Mouse (Mus musculus): Measurements from ENCODE around the gene Mvb12b.

The Mvb12b gene

GRCm38 (mm10) chr2:33817080-33817479 lies 70.7 kb downstream of the Mvb12b start:
- DNase-seq (ENCODE audit: extremely low read depth, low read depth, low spot score): no peak

GRCm38 (mm10) chr2:33814581-33814980 lies 73.2 kb downstream of the Mvb12b start:
- no peak for DNase-seq (ENCODE audit: extremely low read depth, low read depth, low spot score)

- no peak for DNase-seq (ENCODE audit: extremely low read depth, low read depth, low spot score)
Observed at GRCm38 (mm10) chr2:33813501-33814240, 74.1 kb downstream of the Mvb12b start.

DNA sequence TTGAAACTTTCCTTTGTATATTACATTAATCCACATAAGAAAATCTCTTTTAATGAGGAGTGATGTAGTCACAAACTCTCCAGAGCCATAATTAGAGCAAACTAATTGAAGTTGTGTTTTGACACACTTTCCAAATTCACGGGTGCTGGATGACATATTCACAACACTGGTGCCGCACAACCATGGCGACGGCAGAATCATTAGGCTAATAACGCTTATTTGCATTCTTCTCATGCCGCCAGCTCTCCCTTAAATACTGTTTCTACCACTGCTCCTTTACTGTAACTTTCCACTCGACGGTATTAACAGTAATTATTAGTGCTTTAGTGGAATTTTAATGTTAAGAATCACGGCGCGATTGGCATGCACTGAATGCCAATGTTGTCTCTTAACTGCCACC lies 74.8 kb downstream of the Mvb12b start:
- no peak for DNase-seq (ENCODE audit: extremely low read depth, low read depth, low spot score)

DNA sequence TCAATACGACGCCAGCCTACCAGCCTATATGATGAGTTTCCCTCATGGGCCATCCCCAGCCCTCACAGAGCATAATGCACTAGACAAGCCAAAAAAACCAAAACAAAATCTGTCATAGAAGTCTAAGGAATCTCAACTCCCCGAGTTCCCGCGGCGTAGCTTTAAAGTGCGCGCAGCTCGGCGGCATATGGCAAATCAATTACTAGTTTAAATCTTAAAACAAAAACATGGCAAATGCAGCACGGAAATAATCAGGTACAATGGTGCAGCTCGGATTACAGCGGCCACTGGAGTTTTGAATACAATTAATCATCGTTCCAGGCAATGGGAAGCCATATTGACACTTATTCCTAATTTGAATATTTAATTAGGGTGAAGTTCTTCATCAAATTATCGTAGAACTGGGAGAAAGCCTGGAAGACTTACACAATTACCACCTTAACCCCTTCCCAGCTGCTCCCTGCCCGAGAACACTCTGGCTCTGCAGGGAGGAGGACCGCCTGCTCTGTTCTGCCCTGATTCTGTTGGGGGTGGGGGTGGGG lies 76.3 kb downstream of the Mvb12b start:
- DNase-seq (ENCODE audit: extremely low read depth, low read depth, low spot score): no peak

DNA sequence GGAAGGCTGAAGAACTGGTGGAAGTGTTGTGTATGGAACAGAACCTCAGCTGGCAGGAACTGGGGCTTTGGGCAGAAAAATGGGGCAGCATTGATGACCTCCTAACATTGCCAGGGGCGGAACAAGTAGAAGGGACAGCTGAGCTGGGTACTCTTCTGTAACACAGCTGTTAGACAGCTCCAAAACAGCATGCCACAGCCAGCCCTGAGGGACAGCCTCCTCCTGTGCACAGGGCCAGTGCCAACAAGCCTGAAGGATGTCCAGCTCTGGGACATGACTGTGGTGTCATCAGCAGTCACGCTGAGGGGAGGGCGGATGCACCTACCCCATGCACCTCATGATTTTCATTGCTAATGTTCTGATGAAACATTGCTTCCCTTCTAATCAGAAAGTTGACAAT lies 78.7 kb downstream of the Mvb12b start:
- DNase-seq (ENCODE audit: extremely low read depth, low read depth, low spot score): no peak

DNA sequence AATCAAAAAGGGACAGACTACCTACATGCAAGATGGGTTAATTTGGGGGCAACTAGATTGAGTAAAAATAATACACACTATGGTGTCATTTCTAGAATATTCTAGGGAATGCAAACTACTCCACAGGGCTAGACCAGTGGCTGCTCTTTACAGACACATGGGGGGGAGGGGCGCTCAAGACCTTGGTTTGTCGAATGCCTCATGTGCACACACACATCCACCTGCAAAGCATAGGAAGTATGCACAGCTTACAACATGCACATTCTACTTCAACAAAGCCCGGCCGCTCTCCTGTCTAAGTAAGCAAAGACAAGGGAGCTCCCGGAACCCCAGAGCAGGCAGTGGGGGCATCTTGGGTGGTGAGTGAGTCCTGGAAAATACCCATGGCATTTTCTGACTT lies 79.7 kb downstream of the Mvb12b start:
- DNase-seq (ENCODE audit: extremely low read depth, low read depth, low spot score): no peak

GRCm38 (mm10) chr2:33805640-33806039 lies 82.1 kb downstream of the Mvb12b start:
- DNase-seq (ENCODE audit: extremely low read depth, low read depth, low spot score): no peak

GRCm38 (mm10) chr2:33803717-33804214 lies 84.0 kb downstream of the Mvb12b start:
- DNase-seq (ENCODE audit: extremely low read depth, low read depth, low spot score): no peak

- no peak for DNase-seq (ENCODE audit: extremely low read depth, low read depth, low spot score)
Observed at GRCm38 (mm10) chr2:33803083-33803615, 84.6 kb downstream of the Mvb12b start.

DNA sequence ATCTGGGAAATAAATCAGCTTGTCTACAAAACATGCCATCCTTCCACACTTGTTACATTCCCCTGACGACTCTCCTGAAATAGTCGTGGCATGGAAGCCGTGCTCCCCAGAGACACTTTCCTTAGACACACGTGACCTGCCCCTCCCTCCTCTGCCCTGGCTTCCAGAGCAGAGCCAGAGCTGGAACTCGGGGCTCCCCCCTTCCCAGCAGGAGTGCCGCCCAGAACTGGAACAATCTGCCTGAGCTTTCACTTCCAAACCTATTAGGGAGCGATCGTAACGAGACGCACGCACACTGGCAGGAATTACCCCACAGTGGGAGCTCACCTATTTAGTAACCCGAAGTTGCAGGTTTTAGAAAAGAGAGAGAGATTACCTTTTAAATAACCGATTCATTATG lies 86.0 kb downstream of the Mvb12b start:
- no peak for DNase-seq (ENCODE audit: extremely low read depth, low read depth, low spot score)

DNA sequence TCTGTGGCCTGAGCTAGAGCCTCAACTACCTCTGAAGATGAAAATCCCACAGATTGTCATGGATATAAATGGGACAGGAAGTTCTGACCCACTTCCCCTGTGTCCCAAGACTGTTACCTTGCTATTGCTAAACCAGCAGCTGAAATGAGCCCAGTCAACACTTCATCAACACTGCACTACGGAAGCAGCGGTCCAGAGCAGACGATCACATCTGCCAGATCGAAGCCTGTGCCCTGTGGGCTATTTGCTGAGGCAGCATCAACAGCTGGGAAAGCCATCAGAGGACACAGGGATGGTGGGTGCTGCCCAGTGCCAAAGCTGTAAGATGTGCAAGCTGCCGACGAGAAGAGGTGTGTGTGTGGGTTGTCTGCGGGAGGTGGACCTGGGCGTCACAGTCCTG lies 86.4 kb downstream of the Mvb12b start:
- no peak for DNase-seq (ENCODE audit: extremely low read depth, low read depth, low spot score)

- DNase-seq (ENCODE audit: extremely low read depth, low read depth, low spot score): no peak
Observed at GRCm38 (mm10) chr2:33800221-33800620, 87.5 kb downstream of the Mvb12b start.

GRCm38 (mm10) chr2:33795716-33796472 lies 91.9 kb downstream of the Mvb12b start:
- DNase-seq (ENCODE audit: extremely low read depth, low read depth, low spot score): no peak

- DNase-seq (ENCODE audit: extremely low read depth, low read depth, low spot score): no peak
Observed at GRCm38 (mm10) chr2:33795001-33795580, 92.7 kb downstream of the Mvb12b start.

- no peak for DNase-seq (ENCODE audit: extremely low read depth, low read depth, low spot score)
Observed at GRCm38 (mm10) chr2:33794483-33794882, 93.3 kb downstream of the Mvb12b start.

- DNase-seq (ENCODE audit: extremely low read depth, low read depth, low spot score): no peak
Observed at GRCm38 (mm10) chr2:33790301-33790700, 97.4 kb downstream of the Mvb12b start.

DNA sequence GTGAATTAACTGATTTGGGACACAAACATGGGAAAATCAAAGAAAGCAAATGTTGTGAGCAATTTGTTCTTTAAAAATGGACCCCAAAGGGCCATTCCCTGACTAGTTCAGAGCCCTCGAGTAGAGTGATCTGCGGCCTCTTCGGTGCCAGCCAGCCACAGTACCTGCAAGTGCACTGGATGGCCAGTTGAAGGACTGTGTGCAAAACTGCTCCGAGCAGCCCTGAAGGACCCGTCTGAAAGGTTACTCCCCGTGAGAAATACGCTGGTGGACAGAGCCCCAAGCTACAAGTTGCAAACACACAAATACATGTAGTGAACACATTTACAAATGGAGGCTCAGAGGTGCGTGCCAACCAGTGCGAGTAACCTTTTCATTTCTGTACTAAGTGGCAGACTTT lies 98.0 kb downstream of the Mvb12b start:
- DNase-seq (ENCODE audit: extremely low read depth, low read depth, low spot score): no peak

DNA sequence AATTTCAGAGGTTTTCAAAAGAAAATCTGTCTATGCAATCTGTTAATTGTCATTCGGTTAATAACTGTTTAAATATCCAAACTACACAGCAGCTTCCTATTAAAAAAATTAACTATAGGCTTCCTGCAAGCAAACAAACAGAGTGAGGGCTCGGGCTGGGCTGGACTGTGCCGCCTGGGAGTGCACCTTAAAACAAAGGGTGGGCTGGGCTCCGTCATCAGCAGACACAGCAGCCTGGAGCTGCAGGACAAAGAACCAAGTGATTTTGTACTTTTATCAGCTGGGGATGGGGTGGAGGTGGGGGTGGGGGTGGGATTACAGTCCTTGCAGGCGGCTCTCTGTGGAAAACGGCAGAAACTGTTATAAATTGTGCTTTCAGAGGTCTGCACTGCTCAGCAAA lies 98.5 kb downstream of the Mvb12b start:
- DNase-seq (ENCODE audit: extremely low read depth, low read depth, low spot score): no peak

DNA sequence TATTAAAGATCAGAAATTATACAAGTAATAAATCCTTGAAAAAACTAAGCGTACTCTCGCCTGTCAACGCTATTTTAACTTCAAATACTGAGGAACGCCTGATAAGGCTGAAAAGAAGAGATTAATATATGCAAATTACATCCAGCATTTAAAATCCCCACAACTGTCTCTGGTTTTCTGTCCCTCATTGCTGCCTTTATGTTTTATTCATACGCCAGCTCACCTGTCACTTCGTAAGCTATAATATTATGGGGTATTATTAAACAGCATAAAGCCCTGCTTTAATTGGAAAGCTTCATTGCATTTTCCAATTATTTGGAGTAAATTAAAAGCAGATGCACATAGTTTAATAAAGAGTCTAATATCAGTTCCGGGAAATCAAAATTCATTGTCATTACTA lies 98.9 kb downstream of the Mvb12b start:
- DNase-seq (ENCODE audit: extremely low read depth, low read depth, low spot score): no peak

DNA sequence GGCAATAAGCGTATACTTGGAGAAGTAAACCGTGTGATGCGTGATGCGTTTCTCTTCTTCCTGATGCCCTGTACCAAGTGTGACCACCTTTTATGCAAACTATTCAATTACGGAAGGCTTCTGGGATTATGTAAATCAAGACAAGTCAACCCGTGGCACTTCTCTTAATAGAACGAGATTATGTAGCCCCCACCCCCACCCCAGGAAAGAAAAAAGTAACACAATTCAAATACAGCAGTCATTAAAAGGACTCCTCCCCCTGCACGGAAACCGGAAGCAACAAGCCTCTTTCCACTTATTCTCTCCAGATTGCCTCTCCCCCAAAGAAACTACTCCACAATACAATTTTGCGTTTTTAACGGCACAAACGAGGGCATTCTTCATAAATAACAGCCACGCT lies 99.6 kb downstream of the Mvb12b start:
- DNase-seq (ENCODE audit: extremely low read depth, low read depth, low spot score): no peak

All from fat pad, adult 2 months (tissue).